9 mouse cellular contexts compared by ENCODE assay signal in genomic region chr10:107747566-107747965, GRCm38 (mm10). TPM values are rescaled to one million over a fixed set of nuclear protein-coding genes. Genes with fewer than 3 reads are reported as not detected.
A peak's percentile ranks its signal among the peaks of the same experiment; 100 is the strongest.
DNase-seq lines count a peak whose midpoint lies in the region; ATAC-seq and TF ChIP-seq lines count a peak whose summit lies in the region.
"Had no signal": no experiment of that assay in that cellular context is flagged by ENCODE, and none has a peak within 500 bp of the region (broad histone marks: within the 10 kb centered on the region; RNA-seq: fewer than 3 reads in every experiment).

No protein-coding gene starts in this region.

- H3K9ac ChIP-seq in lung, embryonic 14.5 days: no peak overlapping the region
- H3K9ac ChIP-seq: lung, embryonic 15.5 days had no signal

- H3K4me3 ChIP-seq in lung, embryonic 14.5 days (ENCODE audit: low read depth, low read length): no peak overlapping the region
- no peak overlapping the region for H3K4me3 ChIP-seq in lung, adult 2 months (replicated peaks; ENCODE audit: extremely low read depth, low read depth, low read length)
- H3K4me3 ChIP-seq: lung, embryonic 15.5 days had no signal

- no peaks in the 10 kb centered on the region for H3K9me3 ChIP-seq in lung, embryonic 14.5 days (ENCODE audit: low read depth, low read length)
- H3K9me3 ChIP-seq: lung, embryonic 15.5 days had no signal

- intact Hi-C loops in gastrocnemius, postnatal 14 days (cut with DNase I; ENCODE audit: low total_unique reads): loop anchor here (5.0 kb wide), 1 partner anchor 310 kb away; no protein-coding TSS in a partner anchor

- TF ChIP-seq POLR2A in lung, adult 2 months (IDR thresholded peaks at IDR 0.05; ENCODE audit: borderline replicate concordance, extremely low read depth, low read depth, low read length): no peak

- no peak overlapping the region for H3K27ac ChIP-seq in lung, embryonic 14.5 days (ENCODE audit: low read depth)
- H3K27ac ChIP-seq: lung, embryonic 15.5 days had no signal

- no peak overlapping the region for H3K4me2 ChIP-seq in lung, embryonic 14.5 days

- ATAC-seq in lung, embryonic 14.5 days (ENCODE audit: insufficient read depth): no peak

- peak; percentile 76 for TF ChIP-seq CTCF in lung, embryonic 14.5 days (IDR thresholded peaks at IDR 0.05; ENCODE audit: low read depth)
- no peak for TF ChIP-seq CTCF in lung, adult 2 months (IDR thresholded peaks at IDR 0.05; ENCODE audit: insufficient read depth, low read length)

- no peaks in the 10 kb centered on the region for H3K4me1 ChIP-seq in lung, embryonic 14.5 days (ENCODE audit: insufficient read depth)
- peaks cover 3% of the 10 kb centered on the region; the same call in 1 of the 2 replicates for H3K4me1 ChIP-seq in lung, adult 2 months (ENCODE audit: control insufficient read depth, insufficient read depth, low read length)

- peak; percentile 25 for DNase-seq in gastrocnemius, adult 18-20 months (ENCODE audit: low spot score)
- DNase-seq in gastrocnemius, postnatal 14 days: no peak
- DNase-seq in lung, embryonic 14.5 days: peak; percentile 83
- DNase-seq in lung, adult 2 months: no peak
- DNase-seq in c-Kit-positive CD71-negative TER-119-negative erythroid progenitor cells, embryonic 14.5 days (ENCODE audit: low read depth): peak; percentile 7
- DNase-seq in layer of hippocampus, adult 8-10 months (ENCODE audit: low spot score in 2 of 2): peak; percentile 3 to 14
- peak; percentile 39 for DNase-seq in telencephalon, adult 2 months (ENCODE audit: low read depth, low spot score)
- DNase-seq in T-cell, adult 2 months (ENCODE audit: low spot score): no peak

- no peaks in the 10 kb centered on the region for H3K27me3 ChIP-seq in lung, embryonic 14.5 days (ENCODE audit: insufficient read depth, low read length)
- H3K27me3 ChIP-seq: lung, embryonic 15.5 days had no signal

- no peaks in the 10 kb centered on the region for H3K36me3 ChIP-seq in lung, embryonic 14.5 days (ENCODE audit: insufficient read depth)
- H3K36me3 ChIP-seq: lung, embryonic 15.5 days had no signal

- WGBS in lung, embryonic 14.5 days: 16% methylated on average over 5 of the region's 5 CpGs
- 15% methylated on average over 5 of the region's 5 CpGs for WGBS in lung, adult 2 months

RNA-seq across cellular contexts. Expression of gene Ptprq, which starts 27.7 kb away (rescaled TPM):
- total RNA-seq in gastrocnemius, adult 18-20 months (2021): under 1 TPM; 0.17 to 0.21 TPM
- under 1 TPM; 0.31 to 0.47 TPM for total RNA-seq in gastrocnemius, postnatal 14 days (2021)
- 0.30 and 0.32 TPM in 2 replicates for polyA plus RNA-seq in lung, embryonic 14.5 days (2014; fragmentation: Nextera tagmentation; extraction: Ambion mirVana)
- polyA plus RNA-seq in lung, adult 2 months (2012; rRNA removed): 0.05 and 0.13 TPM in 2 replicates
- under 1 TPM; 0.16 to 0.19 (median 0.17) TPM for total RNA-seq in layer of hippocampus, adult 8-10 months (2022)

Comparison
In these comparisons a context has a peak if more than half of its experiments do, and no peak if none do; other contexts are left out.
1. DNase-seq: peak in gastrocnemius, adult 18-20 months (single experiment), lung, embryonic 14.5 days (single experiment), c-Kit-positive CD71-negative TER-119-negative erythroid progenitor cells, embryonic 14.5 days (single experiment), layer of hippocampus, adult 8-10 months (2 of 2) and telencephalon, adult 2 months (single experiment); none in gastrocnemius, postnatal 14 days (single experiment), lung, adult 2 months (single experiment) and T-cell, adult 2 months (single experiment).